Mouse (Mus musculus) myocyte (in vitro differentiated cells): Measurements from ENCODE around the gene Iffo2. TPM values are rescaled to one million over a fixed set of nuclear protein-coding genes. Genes with fewer than 3 reads are reported as not detected.
A peak's percentile ranks its signal among the peaks of the same experiment; 100 is the strongest.

Experiments used
- H3K27me3 ChIP-seq: one replicate; pipeline ENCODE4 v1.6.1; 2011; ENCODE audit not compliant: control insufficient read depth, insufficient read depth, insufficient read length
- H3K36me3 ChIP-seq: one replicate; pipeline ENCODE4 v1.6.1; 2011; ENCODE audit not compliant: control insufficient read depth, insufficient read depth
- H3K4me2 ChIP-seq: one replicate; pipeline ENCODE4 v1.6.1; 2011; ENCODE audit warnings: low read depth, control low read depth
- H3K4me3 ChIP-seq: one replicate; pipeline ENCODE4 v1.5.1; 2011; ENCODE audit warnings: mild to moderate bottlenecking, control low read depth, moderate library complexity
- H3K79me2 ChIP-seq: one replicate; pipeline ENCODE4 v1.6.1; 2011; ENCODE audit not compliant: control insufficient read depth, insufficient read depth
- H3ac ChIP-seq: one replicate; pipeline ENCODE4 v1.6.1; 2011; ENCODE audit not compliant: control insufficient read depth, insufficient read length
- CEBPB ChIP-seq: IDR thresholded peaks from 2 replicates; pipeline ENCODE4 v1.6.1; 2011; ENCODE audit warnings: mild to moderate bottlenecking, moderate library complexity; ENCODE audit not compliant: poor library complexity, insufficient read depth, severe bottlenecking
- E2F4 ChIP-seq: IDR thresholded peaks from one replicate; pipeline ENCODE4 v1.6.1; 2011; ENCODE audit warnings: mild to moderate bottlenecking, control low read depth, moderate library complexity; ENCODE audit not compliant: insufficient read depth
- MAX ChIP-seq: IDR thresholded peaks from one replicate; pipeline ENCODE4 v1.6.1; 2011; ENCODE audit warnings: low read depth, mild to moderate bottlenecking, control low read depth
- MYOD1 ChIP-seq, 3 experiments: IDR thresholded peaks; one replicate each; pipeline ENCODE4 v1.6.1; 2011; ENCODE audit warnings: control low read depth in 2 of 3, low read depth in 2 of 3, mild to moderate bottlenecking in 2 of 3, moderate library complexity in 1 of 3; ENCODE audit not compliant: insufficient read length in 2 of 3, control insufficient read depth in 1 of 3
- MYOG ChIP-seq, 3 experiments: IDR thresholded peaks; one replicate each; pipeline ENCODE4 v1.6.1; 2011; ENCODE audit warnings: control low read depth in 2 of 3, low read depth in 2 of 3, mild to moderate bottlenecking in 2 of 3; ENCODE audit not compliant: insufficient read length in 2 of 3, control insufficient read depth in 1 of 3, insufficient read depth in 1 of 3
- POLR2A ChIP-seq: IDR thresholded peaks from one replicate; pipeline ENCODE4 v1.6.1; 2011; ENCODE audit warnings: low read depth, mild to moderate bottlenecking, control low read depth, moderate library complexity; ENCODE audit not compliant: insufficient read length
- POLR2AphosphoS2 ChIP-seq: IDR thresholded peaks from one replicate; pipeline ENCODE4 v1.6.1; 2011; ENCODE audit warnings: low read depth, control low read depth; ENCODE audit not compliant: insufficient read length
- REST ChIP-seq: IDR thresholded peaks from one replicate; pipeline ENCODE4 v1.6.1; 2011; ENCODE audit warnings: mild to moderate bottlenecking, control low read depth, moderate library complexity; ENCODE audit not compliant: insufficient read depth, insufficient read length
- SRF ChIP-seq: IDR thresholded peaks from one replicate; pipeline ENCODE4 v1.6.1; 2011; ENCODE audit warnings: low read depth; ENCODE audit not compliant: control insufficient read depth, insufficient read length
- TCF12 ChIP-seq: IDR thresholded peaks from one replicate; pipeline ENCODE4 v1.6.1; 2011; ENCODE audit warnings: mild to moderate bottlenecking, control low read depth; ENCODE audit not compliant: poor library complexity, insufficient read depth, severe bottlenecking
- TCF3 ChIP-seq: IDR thresholded peaks from one replicate; pipeline ENCODE4 v1.6.1; 2011; ENCODE audit warnings: low read depth, control low read depth; ENCODE audit not compliant: insufficient read length
- USF1 ChIP-seq: IDR thresholded peaks from one replicate; pipeline ENCODE4 v1.6.1; 2011; ENCODE audit warnings: low read depth, mild to moderate bottlenecking, control low read depth, moderate library complexity
- polyA plus RNA-seq: library from polyadenylated mRNA; unstranded; fragments of >200 nt; fragmentation: generic; extraction: Trizol; gene quantifications from one replicate; pipeline ENCODE4 v1.2.1, GENCODE M21; 2012; ENCODE audit warnings: missing spikeins

The Iffo2 gene
- polyA plus RNA-seq, 1 experiment: 12.1 TPM

DNA sequence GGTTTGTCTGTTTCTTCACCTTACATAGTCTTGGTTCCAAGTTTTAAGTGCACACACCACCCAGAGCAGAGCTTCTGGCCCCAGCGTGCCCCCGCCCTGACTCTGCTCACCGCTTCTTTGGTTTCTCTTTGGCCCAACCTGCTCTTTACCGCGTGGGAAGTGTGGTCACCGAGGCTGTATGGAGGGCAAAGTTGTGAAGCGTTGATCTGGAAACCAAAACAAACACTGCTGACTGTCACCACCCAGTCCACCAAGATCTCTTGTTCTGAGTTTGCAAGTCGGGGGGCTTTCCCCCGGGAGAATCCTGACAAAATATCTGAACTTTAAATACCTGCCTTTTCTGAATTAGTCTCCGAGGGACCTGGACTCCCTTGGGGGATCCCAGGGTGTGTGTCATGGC, 48.7 kb downstream of the Iffo2 start:
- no peaks in the 10 kb centered on the region for H3K27me3 ChIP-seq
- TF ChIP-seq TCF12 (no peak), E2F4 (no peak), SRF (no peak), REST (no peak), MAX (no peak), TCF3 (no peak), MYOG (IDR thresholded peaks at IDR 0.05; ENCODE audit: control insufficient read depth in 1 of 3, insufficient read depth in 1 of 3, insufficient read length in 2 of 3, low read depth in 2 of 3) (no peak), POLR2AphosphoS2 (no peak), USF1 (no peak), POLR2A (no peak), CEBPB (no peak), MYOD1 (IDR thresholded peaks at IDR 0.05; ENCODE audit: control insufficient read depth in 1 of 3, insufficient read length in 2 of 3, low read depth in 2 of 3) (no peak)
- H3K36me3 ChIP-seq: no peaks in the 10 kb centered on the region
- H3ac ChIP-seq: no peak overlapping the region
- peak overlapping the region; percentile 20 for H3K4me3 ChIP-seq
- peaks cover 82% of the 10 kb centered on the region for H3K79me2 ChIP-seq
- H3K4me2 ChIP-seq: peak overlapping the region; percentile 90

DNA sequence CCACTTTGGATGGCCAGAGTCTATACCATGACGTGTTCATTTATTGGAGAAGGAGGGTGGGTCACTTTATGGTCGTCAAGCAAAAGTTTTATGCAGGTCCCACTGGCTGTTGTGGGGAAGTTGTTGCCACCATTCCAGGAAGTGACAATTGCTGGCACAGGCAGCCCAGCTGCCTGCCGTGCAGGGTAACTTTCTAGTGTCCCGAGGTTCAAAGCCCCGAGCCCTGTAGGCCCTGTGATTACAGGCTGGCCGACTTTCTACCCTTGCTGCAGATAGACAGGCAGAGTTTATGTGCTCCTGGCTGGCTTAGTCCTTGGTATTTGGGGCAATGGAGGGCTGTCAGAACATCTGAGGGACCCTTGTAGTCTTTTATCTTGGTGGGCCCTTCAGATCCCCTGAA, 49.1 kb downstream of the Iffo2 start:
- H3K79me2 ChIP-seq: peaks cover 86% of the 10 kb centered on the region
- peak overlapping the region; percentile 20 for H3K4me3 ChIP-seq
- no peaks in the 10 kb centered on the region for H3K36me3 ChIP-seq
- TF ChIP-seq TCF12 (no peak), MAX (no peak), E2F4 (no peak), TCF3 (no peak), MYOG (IDR thresholded peaks at IDR 0.05; ENCODE audit: control insufficient read depth in 1 of 3, insufficient read depth in 1 of 3, insufficient read length in 2 of 3, low read depth in 2 of 3) (no peak), USF1 (no peak)
- H3K4me2 ChIP-seq: peak overlapping the region; percentile 90
- H3ac ChIP-seq: no peak overlapping the region
- no peaks in the 10 kb centered on the region for H3K27me3 ChIP-seq

DNA sequence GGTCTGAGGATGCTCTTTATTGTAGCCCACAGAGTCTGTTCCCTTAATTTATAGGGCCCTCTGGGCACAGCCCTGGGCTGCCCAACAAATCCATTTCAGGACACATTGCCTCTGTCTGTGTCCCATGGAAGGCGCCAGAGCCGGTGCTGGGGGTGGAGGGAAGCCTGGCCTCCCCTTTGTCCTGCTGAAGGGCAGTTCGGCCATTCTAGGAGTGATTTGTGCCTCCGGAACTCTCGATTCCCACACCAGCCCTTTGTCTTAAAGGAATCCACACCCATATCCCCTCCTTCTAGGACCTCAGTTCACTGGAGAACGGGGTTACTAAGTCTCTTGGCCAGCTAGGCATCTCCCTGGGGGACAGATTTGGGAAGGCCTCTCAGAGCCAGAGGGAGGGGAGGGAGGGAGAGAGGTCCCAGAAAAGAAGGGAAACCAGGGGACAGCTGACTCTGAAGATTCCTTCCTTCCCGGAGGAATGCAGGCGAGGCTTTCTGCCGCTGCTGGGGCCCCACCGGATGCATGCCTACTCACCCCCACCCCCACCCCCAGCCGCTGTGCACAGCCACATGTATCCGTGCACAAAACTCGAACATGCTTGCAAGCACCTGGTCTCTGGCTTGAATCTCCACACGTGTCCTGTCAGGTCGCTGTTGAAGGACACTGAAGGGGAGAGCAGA, 50.5 kb downstream of the Iffo2 start:
- peak overlapping the region; percentile 20 for H3K4me3 ChIP-seq
- H3K36me3 ChIP-seq: no peaks in the 10 kb centered on the region
- H3K4me2 ChIP-seq: peak overlapping the region; percentile 98
- TF ChIP-seq TCF12 (no peak), MYOG (IDR thresholded peaks at IDR 0.05; ENCODE audit: control insufficient read depth in 1 of 3, insufficient read depth in 1 of 3, insufficient read length in 2 of 3, low read depth in 2 of 3) (peak in 2 of 3 experiments; percentile 15 to 74), E2F4 (no peak), SRF (no peak), REST (no peak), CEBPB (no peak), POLR2AphosphoS2 (no peak), USF1 (no peak), MYOD1 (IDR thresholded peaks at IDR 0.05; ENCODE audit: control insufficient read depth in 1 of 3, insufficient read length in 2 of 3, low read depth in 2 of 3) (peak in 2 of 3 experiments; percentile 23 to 48), POLR2A (peak; percentile 36), MAX (no peak), TCF3 (no peak)
- no peaks in the 10 kb centered on the region for H3K27me3 ChIP-seq
- peaks cover 92% of the 10 kb centered on the region for H3K79me2 ChIP-seq
- H3ac ChIP-seq: no peak overlapping the region

DNA sequence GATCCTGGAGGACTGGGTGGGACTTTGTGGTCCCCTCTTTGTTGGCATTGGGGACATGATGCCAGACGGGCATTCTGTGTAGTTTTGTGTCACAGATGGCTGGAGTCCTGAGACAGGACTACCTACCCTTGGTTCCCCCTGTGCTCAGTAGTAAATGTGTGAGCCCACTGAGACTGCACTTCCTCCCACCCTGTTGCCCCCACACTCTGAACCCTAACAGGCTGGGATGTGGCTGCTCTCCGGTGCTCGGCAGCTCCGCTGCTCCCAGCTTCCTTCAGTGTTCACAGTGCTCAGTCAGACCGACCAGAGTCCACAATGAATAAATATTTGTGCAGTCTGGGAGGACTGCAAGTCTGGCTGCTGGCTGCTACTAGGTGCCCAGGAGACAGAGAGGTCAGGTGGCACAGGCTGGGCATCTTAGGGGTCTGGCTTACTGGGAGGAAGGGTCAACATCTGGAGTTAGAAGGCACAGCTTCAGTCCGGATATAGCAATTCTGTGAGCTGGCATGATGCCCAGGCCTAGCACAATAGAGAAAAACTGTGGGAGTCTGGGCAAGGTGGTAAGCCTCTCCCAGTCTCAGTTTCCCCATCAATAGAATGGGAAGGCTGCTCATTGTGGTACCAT, 51.2 kb downstream of the Iffo2 start:
- TF ChIP-seq MYOD1 (IDR thresholded peaks at IDR 0.05; ENCODE audit: control insufficient read depth in 1 of 3, insufficient read length in 2 of 3, low read depth in 2 of 3): no peak
- TF ChIP-seq TCF3: no peak
- TF ChIP-seq SRF: no peak
- TF ChIP-seq POLR2A: no peak

DNA sequence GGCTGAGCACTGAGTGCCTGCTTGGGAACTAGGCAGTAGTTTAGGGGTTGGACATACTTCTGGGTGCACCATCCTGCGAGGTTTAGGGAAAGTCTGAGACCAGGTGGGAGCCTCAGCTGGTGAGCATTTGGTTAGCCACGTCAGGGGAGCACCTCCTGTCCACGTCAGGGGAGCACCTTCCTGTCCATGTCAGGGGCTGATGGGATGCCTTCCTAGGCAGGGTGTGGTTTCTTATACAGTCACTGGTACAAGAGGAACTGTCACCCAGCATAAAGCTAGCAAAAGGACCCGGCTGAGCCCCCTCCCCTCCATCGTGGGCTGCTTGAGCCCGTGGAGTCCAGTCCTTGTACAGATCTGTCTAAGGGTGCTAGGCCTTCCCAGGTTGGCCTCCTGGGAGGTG, 52.0 kb downstream of the Iffo2 start:
- Histone ChIP-seq H3K4me2 (peak overlapping the region; percentile 98), H3K79me2 (peaks cover 92% of the 10 kb centered on the region), H3K4me3 (no peak overlapping the region), H3ac (no peak overlapping the region), H3K27me3 (no peaks in the 10 kb centered on the region), H3K36me3 (no peaks in the 10 kb centered on the region)
- no peak for TF ChIP-seq MAX
- TF ChIP-seq REST: no peak
- no peak for TF ChIP-seq POLR2A

More for the DNA sequence above, 51.2 kb downstream of the Iffo2 start:
- Histone ChIP-seq H3K27me3 (no peaks in the 10 kb centered on the region), H3ac (no peak overlapping the region), H3K4me2 (peak overlapping the region; percentile 98), H3K36me3 (no peaks in the 10 kb centered on the region), H3K79me2 (peaks cover 92% of the 10 kb centered on the region), H3K4me3 (peak overlapping the region; percentile 20)
